Mouse (Mus musculus): ENCODE results near the gene Sowahc. TPM values are rescaled to one million over a fixed set of nuclear protein-coding genes. Genes with fewer than 3 reads are reported as not detected.

Gene Sowahc
- total and polyA plus RNA-seq, 3 experiments = not detected

DNA sequence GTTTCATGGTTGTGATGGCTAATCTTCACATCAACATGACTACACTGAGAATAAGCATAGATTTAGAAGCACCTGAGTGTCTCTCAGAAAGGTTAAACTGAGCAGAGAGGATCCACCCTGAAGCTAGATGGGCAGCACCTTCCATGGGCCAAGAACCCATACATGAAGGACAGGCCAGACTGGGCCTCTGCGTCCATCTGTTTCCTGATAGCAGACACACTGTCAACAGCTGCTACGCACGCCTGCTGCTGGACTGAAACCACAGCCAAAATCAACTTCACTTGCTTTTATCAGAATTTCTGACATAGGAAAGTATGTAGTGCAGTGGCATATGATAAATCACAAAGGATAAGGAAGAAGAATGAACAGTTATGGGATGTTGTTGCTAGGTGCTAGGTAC lies 42.1 kb upstream of the Sowahc start:
- Histone ChIP-seq H3K27ac (ENCODE audit: control insufficient read depth, low read depth, low read length) (no peak overlapping the region), H3K27me3 (ENCODE audit: control insufficient read depth in 1 of 2, insufficient read depth in 2 of 2, low read length in 2 of 2) (peaks cover 0 to 7% of the 10 kb centered on the region in 2 experiments; a peak in 3 of 4 replicates), H3K4me3 (ENCODE audit: control insufficient read depth in 1 of 2, insufficient read depth in 1 of 2, low read depth in 2 of 2, low read length in 2 of 2) (no peak overlapping the region), H3K4me1 (ENCODE audit: control insufficient read depth in 1 of 2, insufficient read depth in 2 of 2, low read length in 2 of 2) (no peaks in the 10 kb centered on the region), H3K9ac (ENCODE audit: control insufficient read depth, low read depth, low read length, poor library complexity, severe bottlenecking) (no peak overlapping the region), H3K36me3 (ENCODE audit: control insufficient read depth in 1 of 2, insufficient read depth in 2 of 2, low read length in 2 of 2) (no peaks in the 10 kb centered on the region), H3K79me2 (ENCODE audit: control insufficient read depth, insufficient read depth, low read length, poor library complexity) (no peaks in the 10 kb centered on the region), H3K9me3 (replicated peaks; ENCODE audit: insufficient read depth, low read length) (no peaks in the 10 kb centered on the region)
- TF ChIP-seq GABPA (IDR thresholded peaks at IDR 0.05; ENCODE audit: low read depth, low read length) = no peak
- no peak for TF ChIP-seq JUND (IDR thresholded peaks at IDR 0.05; ENCODE audit: low read depth, low read length)
- TF ChIP-seq USF2 (IDR thresholded peaks at IDR 0.05; ENCODE audit: borderline replicate concordance in 1 of 2, insufficient read depth in 1 of 2, low read depth in 1 of 2, low read length in 2 of 2) = no peak
- no peak for TF ChIP-seq EP300 (IDR thresholded peaks at IDR 0.05; ENCODE audit: low read depth in 1 of 2, low read length in 2 of 2)
- no peak for TF ChIP-seq SMC3 (IDR thresholded peaks at IDR 0.05; ENCODE audit: low read depth, low read length)
- TF ChIP-seq BHLHE40 (IDR thresholded peaks at IDR 0.05; ENCODE audit: borderline replicate concordance, low read depth, low read length) = no peak
- TF ChIP-seq ZNF384 (IDR thresholded peaks at IDR 0.05; ENCODE audit: low read depth, low read length) = no peak
- DNase-seq (ENCODE audit: low read depth, low spot score) = no peak

DNA sequence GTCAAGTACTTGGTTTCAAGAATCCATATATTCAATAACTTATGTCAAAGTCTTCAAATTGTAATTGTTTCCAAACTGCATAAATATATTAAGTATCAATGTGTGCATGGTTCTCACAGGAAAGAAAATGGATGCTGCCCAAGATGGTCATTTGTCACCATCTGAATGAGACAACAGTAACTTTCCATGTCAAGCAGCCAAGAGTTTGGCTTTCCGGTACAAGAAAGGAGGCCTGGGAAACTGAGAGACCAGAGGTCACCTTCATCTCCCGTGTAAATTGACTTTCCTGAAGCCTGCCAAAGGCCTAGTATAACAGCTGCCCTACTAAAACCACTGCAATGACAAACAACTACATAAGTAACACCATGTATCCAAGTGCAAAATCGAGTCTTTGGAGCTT lies 39.4 kb upstream of the Sowahc start:
- TF ChIP-seq MAX (IDR thresholded peaks at IDR 0.05; ENCODE audit: low read length) (no peak), MYC (IDR thresholded peaks at IDR 0.05; ENCODE audit: low read depth, low read length) (no peak), USF2 (IDR thresholded peaks at IDR 0.05; ENCODE audit: borderline replicate concordance in 1 of 2, insufficient read depth in 1 of 2, low read depth in 1 of 2, low read length in 2 of 2) (no peak), GATA1 (IDR thresholded peaks at IDR 0.05; ENCODE audit: low read depth, low read length) (no peak), MXI1 (IDR thresholded peaks at IDR 0.05; ENCODE audit: low read depth, low read length) (no peak), GABPA (IDR thresholded peaks at IDR 0.05; ENCODE audit: low read depth, low read length) (no peak), POLR2A (IDR thresholded peaks at IDR 0.05; ENCODE audit: control insufficient read depth in 1 of 2, insufficient read depth in 1 of 2, low read depth in 1 of 2, low read length in 2 of 2, poor library complexity in 1 of 2) (no peak), TAL1 (IDR thresholded peaks at IDR 0.05; ENCODE audit: low read length) (no peak), JUND (IDR thresholded peaks at IDR 0.05; ENCODE audit: low read depth, low read length) (no peak), SIN3A (IDR thresholded peaks at IDR 0.05; ENCODE audit: low read length) (no peak), RAD21 (IDR thresholded peaks at IDR 0.05; ENCODE audit: low read depth, low read length) (no peak), TCF12 (IDR thresholded peaks at IDR 0.05; ENCODE audit: low read depth, low read length) (no peak)
- Histone ChIP-seq H3K79me2 (ENCODE audit: control insufficient read depth, insufficient read depth, low read length, poor library complexity) (no peaks in the 10 kb centered on the region), H3K9me3 (replicated peaks; ENCODE audit: insufficient read depth, low read length) (no peaks in the 10 kb centered on the region), H3K9ac (ENCODE audit: control insufficient read depth, low read depth, low read length, poor library complexity, severe bottlenecking) (no peak overlapping the region), H3K27ac (ENCODE audit: control insufficient read depth, low read depth, low read length) (no peak overlapping the region), H3K4me1 (ENCODE audit: control insufficient read depth in 1 of 2, insufficient read depth in 2 of 2, low read length in 2 of 2) (no peaks in the 10 kb centered on the region), H3K36me3 (ENCODE audit: control insufficient read depth in 1 of 2, insufficient read depth in 2 of 2, low read length in 2 of 2) (no peaks in the 10 kb centered on the region), H3K27me3 (ENCODE audit: control insufficient read depth in 1 of 2, insufficient read depth in 2 of 2, low read length in 2 of 2) (peaks cover 0 to 10% of the 10 kb centered on the region in 2 experiments), H3K4me3 (ENCODE audit: control insufficient read depth in 1 of 2, insufficient read depth in 1 of 2, low read depth in 2 of 2, low read length in 2 of 2) (no peak overlapping the region)
- DNase-seq (ENCODE audit: low read depth, low spot score) = no peak
